Mouse (Mus musculus): ENCODE data around the gene Zic2.

Gene Zic2

DNA sequence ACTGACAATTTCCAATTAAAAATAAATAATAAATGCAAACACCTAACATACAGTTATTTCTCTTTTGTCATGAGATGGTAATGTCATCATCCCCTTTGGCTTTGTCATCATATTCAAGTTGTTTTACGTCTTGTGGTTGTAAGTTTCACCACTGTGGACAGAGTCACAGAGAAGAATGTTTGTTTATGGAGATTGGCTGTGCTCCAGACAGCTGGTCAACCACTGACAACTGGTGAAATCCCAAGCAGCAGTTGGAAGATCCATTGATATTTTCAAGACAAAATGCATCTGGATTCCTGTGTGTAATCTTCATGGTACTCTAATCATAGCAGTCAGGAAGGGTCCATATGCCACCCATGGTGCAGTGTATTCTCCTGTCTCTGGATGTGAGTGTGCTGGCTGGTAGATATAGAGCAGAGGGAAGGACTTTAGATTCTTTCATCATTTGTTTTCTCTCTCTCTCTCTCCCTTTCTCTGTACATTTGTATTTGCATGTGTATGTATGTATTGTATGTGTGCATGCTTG is 38.3 kb downstream of the Zic2 start:
- DNase-seq = no peak

DNA sequence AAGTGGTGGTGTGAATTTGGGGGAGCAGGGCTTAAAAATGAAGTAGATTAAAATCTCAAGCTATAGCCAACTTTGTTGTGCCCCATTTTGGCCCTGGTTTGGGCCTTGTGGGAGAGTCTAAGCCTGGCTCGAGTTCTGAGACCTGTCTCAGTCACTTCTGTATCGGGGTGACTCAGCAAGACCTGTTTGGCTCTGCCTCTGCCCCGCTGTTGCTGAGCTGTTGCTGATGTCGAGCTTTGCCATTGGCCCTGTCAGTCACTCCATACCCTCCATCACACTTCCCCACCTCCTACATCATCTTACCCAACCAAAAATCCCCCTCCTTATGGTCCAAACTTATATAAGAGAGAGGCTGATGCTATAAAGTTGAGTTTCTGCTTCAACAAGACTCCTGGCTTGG is 53.2 kb downstream of the Zic2 start:
- no peak for DNase-seq

All from thymus, postnatal 14 days (tissue).